Mouse (Mus musculus) gastrocnemius, adult 2 months (tissue): ENCODE measurements around the gene Mr1. TPM values are rescaled to one million over a fixed set of nuclear protein-coding genes. Genes with fewer than 3 reads are reported as not detected.

Source experiments
- DNase-seq: peaks from one replicate; pipeline ENCODE4 v3.0.0; 2022
- H3K27ac ChIP-seq: fragments of 200-600 bp; 2 replicates; pipeline ENCODE4 v1.8.1; 2022; ENCODE audit warnings: mild to moderate bottlenecking
- H3K4me3 ChIP-seq: fragments of 200-600 bp; 2 replicates; pipeline ENCODE4 v1.8.1; 2022; ENCODE audit warnings: mild to moderate bottlenecking, moderate library complexity
- CTCF ChIP-seq: fragments of 200-600 bp; IDR thresholded peaks from 2 replicates; pipeline ENCODE4 v1.8.1; 2022; ENCODE audit warnings: antibody characterized with exemption, mild to moderate bottlenecking, moderate library complexity
- intact Hi-C: fragments of 180-260 bp; cut with DNase I; formaldehyde crosslinking; loops from one replicate; pipeline ENCODE4 v1.15.1; 2025
- total RNA-seq, 2 experiments: library from RNA; stranded (reverse); gene quantifications; 2 replicates each; pipeline ENCODE4 v1.2.3; 2021

The Mr1 gene
- total RNA-seq, 2 experiments from 2014 or later, result 10.0 to 11.1 TPM

DNA sequence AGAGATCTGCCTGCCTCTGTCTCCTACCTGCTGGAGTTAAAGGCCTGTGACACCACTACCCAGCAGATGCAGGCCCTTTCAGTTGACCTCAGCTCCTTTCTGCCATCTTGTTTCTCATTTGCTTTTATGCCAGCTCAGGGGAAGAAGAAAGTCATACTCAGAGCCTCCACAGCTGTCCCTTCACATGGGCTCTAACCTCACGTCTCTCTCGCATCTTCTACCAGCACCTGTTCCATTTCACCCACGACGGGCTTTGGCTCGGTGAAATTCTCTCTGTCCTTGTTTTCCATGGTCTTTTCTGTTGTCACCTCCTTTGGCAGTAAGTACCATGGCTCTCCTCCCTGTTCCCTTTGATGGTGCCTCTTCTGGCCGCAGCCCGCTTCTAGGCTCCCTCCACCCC is 56.3 kb downstream of the Mr1 start:
- no peak for DNase-seq
- peak overlapping the region; percentile 81 for H3K27ac ChIP-seq
- H3K4me3 ChIP-seq, result no peak overlapping the region
- intact Hi-C loops, result no loop called here
- TF ChIP-seq CTCF, result no peak

GRCm38 (mm10) chr1:155088847-155089603 is 57.6 kb downstream of the Mr1 start:
- no peak for DNase-seq
- intact Hi-C loops, result no loop called here
- TF ChIP-seq CTCF, result no peak
- Histone ChIP-seq H3K27ac (peak overlapping the region; percentile 32), H3K4me3 (no peak overlapping the region)

GRCm38 (mm10) chr1:155088046-155088445 is 58.6 kb downstream of the Mr1 start:
- intact Hi-C loops, result no loop called here
- TF ChIP-seq CTCF, result no peak

DNA sequence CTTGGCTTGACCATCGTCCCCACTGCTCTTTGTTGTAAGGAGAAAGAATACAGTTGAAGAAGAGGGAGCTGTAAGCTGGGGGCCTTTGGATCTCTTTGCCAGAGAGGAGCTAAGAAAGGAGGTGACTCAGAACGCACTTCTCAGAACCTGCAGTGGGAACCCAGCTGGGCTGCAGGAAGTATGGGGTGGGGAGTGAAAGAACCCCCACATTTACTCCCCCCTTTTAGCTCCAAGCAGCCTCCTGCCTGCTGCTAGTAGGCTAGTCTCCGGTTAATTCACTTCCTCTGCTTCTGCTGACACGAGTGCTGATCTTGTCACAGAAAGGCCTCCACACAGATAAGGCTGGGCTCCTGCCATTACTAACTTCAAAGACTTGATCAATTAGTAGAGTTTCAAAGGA is 59.7 kb downstream of the Mr1 start:
- TF ChIP-seq CTCF, result no peak
- intact Hi-C loops, result no loop called here
- H3K4me3 ChIP-seq, result no peak overlapping the region

More at GRCm38 (mm10) chr1:155088046-155088445, 58.6 kb downstream of the Mr1 start:
- no peak for DNase-seq
- no peak overlapping the region for H3K4me3 ChIP-seq
- H3K27ac ChIP-seq, result 0 out of 2 replicates have a peak overlapping the region, but pooled peaks have one; percentile 32

GRCm38 (mm10) chr1:155086416-155086815 is 60.2 kb downstream of the Mr1 start:
- no peak for TF ChIP-seq CTCF
- intact Hi-C loops, result no loop called here
- H3K4me3 ChIP-seq, result no peak overlapping the region
- peak overlapping the region; percentile 57 for H3K27ac ChIP-seq
- no peak for DNase-seq

More for the DNA sequence above, 59.7 kb downstream of the Mr1 start:
- peak overlapping the region; percentile 57 for H3K27ac ChIP-seq
- no peak for DNase-seq

DNA sequence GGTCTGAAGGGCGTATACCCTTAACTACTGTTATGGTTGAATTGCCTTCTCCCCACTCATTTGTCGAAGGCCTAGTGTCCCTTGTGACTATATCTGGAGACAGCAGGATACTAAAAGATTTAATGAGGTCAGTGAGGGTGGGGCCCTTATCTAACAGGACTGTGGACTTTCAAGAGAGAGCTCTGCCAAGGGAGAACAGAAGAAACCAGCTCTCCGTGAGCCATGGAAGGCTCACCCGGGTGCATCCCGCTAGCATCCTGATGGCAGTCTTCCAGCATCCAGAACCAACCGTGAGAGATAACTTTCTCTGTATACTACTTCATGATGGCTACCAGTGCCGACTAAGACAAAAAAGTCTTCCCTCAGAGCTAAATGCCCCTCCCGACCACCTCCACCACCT is 61.8 kb downstream of the Mr1 start:
- no peak overlapping the region for H3K4me3 ChIP-seq
- no peak for TF ChIP-seq CTCF
- peak overlapping the region; percentile 12; the same call in 1 of the 2 replicates for H3K27ac ChIP-seq
- intact Hi-C loops, result no loop called here
- no peak for DNase-seq

GRCm38 (mm10) chr1:155083271-155084265 is 63.0 kb downstream of the Mr1 start:
- Histone ChIP-seq H3K27ac (peak overlapping the region; percentile 90), H3K4me3 (peak overlapping the region; percentile 84)
- peak; percentile 95 for DNase-seq
- intact Hi-C loops, result no loop called here
- TF ChIP-seq CTCF, result no peak

DNA sequence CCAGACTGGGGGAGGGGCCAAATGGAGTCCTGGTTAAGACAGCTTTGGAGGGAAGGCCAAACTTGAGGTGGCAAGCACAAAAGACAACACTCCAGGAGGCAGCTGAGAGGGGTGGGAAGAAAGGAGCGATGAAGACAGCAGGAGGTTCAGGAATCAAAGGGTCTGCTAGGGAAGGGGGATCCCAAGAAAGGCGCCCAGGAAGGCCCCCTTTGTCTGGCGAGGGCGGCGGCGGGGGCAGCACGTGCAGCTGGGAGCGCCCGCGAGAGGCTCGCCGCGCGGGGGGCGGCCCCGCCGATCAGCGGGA is 63.7 kb downstream of the Mr1 start:
- TF ChIP-seq CTCF, result no peak
- DNase-seq, result no peak
- H3K27ac ChIP-seq, result peak overlapping the region; percentile 90
- H3K4me3 ChIP-seq, result peak overlapping the region; percentile 84
- intact Hi-C loops, result no loop called here

- DNase-seq, result no peak
- H3K27ac ChIP-seq, result peak overlapping the region; percentile 90
- TF ChIP-seq CTCF, result no peak
- intact Hi-C loops, result no loop called here
- H3K4me3 ChIP-seq, result peak overlapping the region; percentile 84
These were observed 64.3 kb downstream of the Mr1 start for GRCm38 (mm10) chr1:155082158-155082964.

DNA sequence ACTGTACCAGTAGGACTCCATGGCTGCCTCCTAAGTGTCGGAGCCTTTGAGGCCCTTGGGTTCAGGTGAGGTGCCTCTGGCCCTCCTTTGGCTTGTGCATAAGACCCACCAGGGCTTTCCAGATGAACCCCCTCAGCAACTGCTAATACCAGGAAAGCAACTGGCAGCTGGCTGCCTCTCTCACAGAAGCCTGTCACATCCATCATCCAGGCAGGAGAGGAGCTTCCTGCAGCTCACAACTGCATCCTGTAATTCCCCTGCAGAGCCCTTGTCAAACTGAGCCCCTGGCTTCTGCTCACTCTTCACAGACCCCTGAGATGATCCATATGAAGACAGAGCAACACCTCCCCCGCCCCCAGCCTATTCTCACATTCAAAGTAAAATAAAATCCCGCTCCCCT is 68.9 kb downstream of the Mr1 start:
- H3K27ac ChIP-seq, result no peak overlapping the region
- DNase-seq, result no peak
- TF ChIP-seq CTCF, result no peak
- H3K4me3 ChIP-seq, result no peak overlapping the region
- intact Hi-C loops, result no loop called here

Other genes starting within 250 kb of the Mr1 start
- gene Ier5, start 47.2 kb downstream of the Mr1 start, total RNA-seq, result 1 to 10 TPM; 4.6 to 4.7 TPM
- gene Stx6, start 11.9 kb upstream of the Mr1 start, total RNA-seq, result 10 to 100 TPM; 10.5 to 12.8 TPM
- gene BC034090, start 97.6 kb upstream of the Mr1 start, total RNA-seq, result 1 to 10 TPM in 1 of 2 experiments, under 1 TPM in 1; 0.94 to 1.8 TPM